Mouse (Mus musculus): ENCODE results near the gene Kcnj10.

Gene Kcnj10

GRCm38 (mm10) chr1:172329616-172330015, 11.4 kb upstream of the Kcnj10 start:
- CTCF ChIA-PET = no interaction called here

GRCm38 (mm10) chr1:172331422-172331947, 9.5 kb upstream of the Kcnj10 start:
- CTCF ChIA-PET = interaction anchor here (0.6 to 0.7 kb wide), 2 partner anchors 85 to 295 kb away, joined by 3 to 23 read pairs; no protein-coding TSS in a partner anchor

- CTCF ChIA-PET = no interaction called here
Observed at GRCm38 (mm10) chr1:172332925-172333324, 8.1 kb upstream of the Kcnj10 start.

GRCm38 (mm10) chr1:172333512-172333911, 7.5 kb upstream of the Kcnj10 start:
- CTCF ChIA-PET = no interaction called here

GRCm38 (mm10) chr1:172335804-172336203, 5.2 kb upstream of the Kcnj10 start:
- CTCF ChIA-PET = no interaction called here

- CTCF ChIA-PET = no interaction called here
Observed at GRCm38 (mm10) chr1:172337411-172338185, 3.4 kb upstream of the Kcnj10 start.

GRCm38 (mm10) chr1:172341386-172341785, 376 bp downstream of the Kcnj10 start:
- CTCF ChIA-PET = no interaction called here

- CTCF ChIA-PET = no interaction called here
Observed at GRCm38 (mm10) chr1:172342729-172343128, 1.7 kb downstream of the Kcnj10 start.

GRCm38 (mm10) chr1:172343914-172344313, 2.9 kb downstream of the Kcnj10 start:
- CTCF ChIA-PET = no interaction called here

- CTCF ChIA-PET = interaction anchor here (0.5 kb wide), 1 partner anchor 508 kb away, joined by 3 read pairs; no protein-coding TSS in a partner anchor
Observed at GRCm38 (mm10) chr1:172344820-172345219, 3.8 kb downstream of the Kcnj10 start.

GRCm38 (mm10) chr1:172346707-172347106, 5.7 kb downstream of the Kcnj10 start:
- CTCF ChIA-PET = no interaction called here

- CTCF ChIA-PET = no interaction called here
Observed at GRCm38 (mm10) chr1:172347382-172347781, 6.4 kb downstream of the Kcnj10 start.

GRCm38 (mm10) chr1:172349504-172349903, 8.5 kb downstream of the Kcnj10 start:
- CTCF ChIA-PET = interaction anchor here (0.8 kb wide), 1 partner anchor 38 kb away, joined by 10 read pairs; no protein-coding TSS in a partner anchor

- CTCF ChIA-PET = interaction anchor here (0.8 kb wide), 1 partner anchor 39 kb away, joined by 10 read pairs; no protein-coding TSS in a partner anchor
Observed at GRCm38 (mm10) chr1:172349916-172350812, 9.2 kb downstream of the Kcnj10 start.

GRCm38 (mm10) chr1:172352001-172352400, 11.0 kb downstream of the Kcnj10 start:
- CTCF ChIA-PET = no interaction called here

- CTCF ChIA-PET = interaction anchor here (0.5 kb wide), 1 partner anchor 80 kb away, joined by 3 read pairs; no protein-coding TSS in a partner anchor
Observed at GRCm38 (mm10) chr1:172352453-172352852, 11.4 kb downstream of the Kcnj10 start.

GRCm38 (mm10) chr1:172355336-172355735, 14.3 kb downstream of the Kcnj10 start:
- CTCF ChIA-PET = interaction anchor here (0.7 kb wide), 2 partner anchors 14 to 30 kb away, joined by 3 read pairs; no protein-coding TSS in a partner anchor

GRCm38 (mm10) chr1:172357550-172357949, 16.5 kb downstream of the Kcnj10 start:
- CTCF ChIA-PET = no interaction called here

GRCm38 (mm10) chr1:172358341-172358740, 17.3 kb downstream of the Kcnj10 start:
- CTCF ChIA-PET = no interaction called here

- CTCF ChIA-PET = no interaction called here
Observed at GRCm38 (mm10) chr1:172364684-172365083, 23.7 kb downstream of the Kcnj10 start.

GRCm38 (mm10) chr1:172368768-172369418, 27.9 kb downstream of the Kcnj10 start:
- CTCF ChIA-PET = interaction anchor here (0.6 kb wide), 1 partner anchor 14 kb away, joined by 3 read pairs; no protein-coding TSS in a partner anchor

All from spleen, embryonic (tissue).